Mouse (Mus musculus): Measurements from ENCODE around the gene Baz1a. TPM values are rescaled to one million over a fixed set of nuclear protein-coding genes. Genes with fewer than 3 reads are reported as not detected.

Gene Baz1a
- polyA plus RNA-seq, 1 experiment from 2014 or later = 24.4 TPM

- no peak overlapping the region for H3K4me2 ChIP-seq (ENCODE audit: low read depth)
- no peak overlapping the region for H3K27ac ChIP-seq (ENCODE audit: low read depth, low read length)
- 92% methylated on average over 7 of the region's 7 CpGs for WGBS
- H3K36me3 ChIP-seq (ENCODE audit: control insufficient read depth, insufficient read depth, low read length) = peaks cover 2% of the 10 kb centered on the region; the same call in 1 of the 2 replicates
- H3K4me3 ChIP-seq (ENCODE audit: low read depth, low read length) = no peak overlapping the region
- no peaks in the 10 kb centered on the region for H3K9me3 ChIP-seq (ENCODE audit: control insufficient read depth, low read length)
- DNase-seq (ENCODE audit: low spot score) (no peak), ATAC-seq (ENCODE audit: insufficient read depth, low FRiP score, low TSS enrichment) (no peak)
- H3K9ac ChIP-seq (ENCODE audit: low read length) = no peak overlapping the region
- no peaks in the 10 kb centered on the region for H3K4me1 ChIP-seq (ENCODE audit: control insufficient read depth, insufficient read depth, low read length)
- H3K27me3 ChIP-seq (ENCODE audit: control insufficient read depth, insufficient read depth, low read length) = no peaks in the 10 kb centered on the region
These were observed 39.1 kb upstream of the Baz1a start for GRCm38 (mm10) chr12:55053267-55053666.

- H3K9ac ChIP-seq (ENCODE audit: low read length) = no peak overlapping the region
- DNase-seq (ENCODE audit: low spot score) (no peak), ATAC-seq (ENCODE audit: insufficient read depth, low FRiP score, low TSS enrichment) (no peak)
- no peak overlapping the region for H3K4me2 ChIP-seq (ENCODE audit: low read depth)
- no peak overlapping the region for H3K4me3 ChIP-seq (ENCODE audit: low read depth, low read length)
- H3K36me3 ChIP-seq (ENCODE audit: control insufficient read depth, insufficient read depth, low read length) = peaks cover 2% of the 10 kb centered on the region; the same call in 1 of the 2 replicates
- no peaks in the 10 kb centered on the region for H3K4me1 ChIP-seq (ENCODE audit: control insufficient read depth, insufficient read depth, low read length)
- H3K27me3 ChIP-seq (ENCODE audit: control insufficient read depth, insufficient read depth, low read length) = no peaks in the 10 kb centered on the region
- WGBS = 92% methylated on average over 8 of the region's 8 CpGs
- no peaks in the 10 kb centered on the region for H3K9me3 ChIP-seq (ENCODE audit: control insufficient read depth, low read length)
- H3K27ac ChIP-seq (ENCODE audit: low read depth, low read length) = no peak overlapping the region
These were observed 37.3 kb upstream of the Baz1a start for GRCm38 (mm10) chr12:55051210-55052173.

- H3K27ac ChIP-seq (ENCODE audit: low read depth, low read length) = no peak overlapping the region
- no peaks in the 10 kb centered on the region for H3K4me1 ChIP-seq (ENCODE audit: control insufficient read depth, insufficient read depth, low read length)
- no peaks in the 10 kb centered on the region for H3K27me3 ChIP-seq (ENCODE audit: control insufficient read depth, insufficient read depth, low read length)
- no peak overlapping the region for H3K4me2 ChIP-seq (ENCODE audit: low read depth)
- no peaks in the 10 kb centered on the region for H3K36me3 ChIP-seq (ENCODE audit: control insufficient read depth, insufficient read depth, low read length)
- DNase-seq (ENCODE audit: low spot score) = no peak
- H3K9ac ChIP-seq (ENCODE audit: low read length) = no peak overlapping the region; the same call in 1 of the 2 replicates
- H3K9me3 ChIP-seq (ENCODE audit: control insufficient read depth, low read length) = no peaks in the 10 kb centered on the region
- 97% methylated on average over 8 of the region's 8 CpGs for WGBS
- H3K4me3 ChIP-seq (ENCODE audit: low read depth, low read length) = no peak overlapping the region
- no peak for ATAC-seq (ENCODE audit: insufficient read depth, low FRiP score, low TSS enrichment)
These were observed 35.7 kb upstream of the Baz1a start for GRCm38 (mm10) chr12:55049731-55050353.

- no peak overlapping the region for H3K9ac ChIP-seq (ENCODE audit: low read length)
- no peak for ATAC-seq (ENCODE audit: insufficient read depth, low FRiP score, low TSS enrichment)
- WGBS = 76% methylated on average over 15 of the region's 15 CpGs
These were observed 26.9 kb upstream of the Baz1a start for GRCm38 (mm10) chr12:55041011-55041410.

GRCm38 (mm10) chr12:55027088-55027487 lies 12.9 kb upstream of the Baz1a start:
- Histone ChIP-seq H3K36me3 (ENCODE audit: control insufficient read depth, insufficient read depth, low read length) (no peaks in the 10 kb centered on the region), H3K9ac (ENCODE audit: low read length) (no peak overlapping the region), H3K4me1 (ENCODE audit: control insufficient read depth, insufficient read depth, low read length) (no peaks in the 10 kb centered on the region), H3K27me3 (ENCODE audit: control insufficient read depth, insufficient read depth, low read length) (no peaks in the 10 kb centered on the region), H3K9me3 (ENCODE audit: control insufficient read depth, low read length) (no peaks in the 10 kb centered on the region), H3K4me3 (ENCODE audit: low read depth, low read length) (no peak overlapping the region), H3K4me2 (ENCODE audit: low read depth) (no peak overlapping the region), H3K27ac (ENCODE audit: low read depth, low read length) (no peak overlapping the region)
- DNase-seq (ENCODE audit: low spot score) (no peak), ATAC-seq (ENCODE audit: insufficient read depth, low FRiP score, low TSS enrichment) (no peak)
- 59% methylated on average over 3 of the region's 3 CpGs for WGBS

More at GRCm38 (mm10) chr12:55041011-55041410, 26.9 kb upstream of the Baz1a start:
- DNase-seq (ENCODE audit: low spot score) = no peak
- Histone ChIP-seq H3K9me3 (ENCODE audit: control insufficient read depth, low read length) (no peaks in the 10 kb centered on the region), H3K4me3 (ENCODE audit: low read depth, low read length) (no peak overlapping the region), H3K27ac (ENCODE audit: low read depth, low read length) (no peak overlapping the region), H3K36me3 (ENCODE audit: control insufficient read depth, insufficient read depth, low read length) (no peaks in the 10 kb centered on the region), H3K4me1 (ENCODE audit: control insufficient read depth, insufficient read depth, low read length) (no peaks in the 10 kb centered on the region), H3K4me2 (ENCODE audit: low read depth) (no peak overlapping the region), H3K27me3 (ENCODE audit: control insufficient read depth, insufficient read depth, low read length) (no peaks in the 10 kb centered on the region)

GRCm38 (mm10) chr12:55023284-55023683 lies 9.1 kb upstream of the Baz1a start:
- no peak for DNase-seq (ENCODE audit: low spot score)
- Histone ChIP-seq H3K9ac (ENCODE audit: low read length) (no peak overlapping the region), H3K27me3 (ENCODE audit: control insufficient read depth, insufficient read depth, low read length) (no peaks in the 10 kb centered on the region), H3K4me1 (ENCODE audit: control insufficient read depth, insufficient read depth, low read length) (no peaks in the 10 kb centered on the region), H3K9me3 (ENCODE audit: control insufficient read depth, low read length) (no peaks in the 10 kb centered on the region), H3K36me3 (ENCODE audit: control insufficient read depth, insufficient read depth, low read length) (no peaks in the 10 kb centered on the region), H3K4me3 (ENCODE audit: low read depth, low read length) (no peak overlapping the region), H3K4me2 (ENCODE audit: low read depth) (no peak overlapping the region), H3K27ac (ENCODE audit: low read depth, low read length) (no peak overlapping the region)
- ATAC-seq (ENCODE audit: insufficient read depth, low FRiP score, low TSS enrichment) = no peak
- WGBS = 82% methylated on average over 2 of the region's 2 CpGs

GRCm38 (mm10) chr12:55019421-55019877 lies 5.3 kb upstream of the Baz1a start:
- DNase-seq (ENCODE audit: low spot score) = no peak
- Histone ChIP-seq H3K27ac (ENCODE audit: low read depth, low read length) (no peak overlapping the region), H3K4me2 (ENCODE audit: low read depth) (no peak overlapping the region), H3K9me3 (ENCODE audit: control insufficient read depth, low read length) (no peaks in the 10 kb centered on the region), H3K9ac (ENCODE audit: low read length) (no peak overlapping the region), H3K4me1 (ENCODE audit: control insufficient read depth, insufficient read depth, low read length) (no peaks in the 10 kb centered on the region), H3K27me3 (ENCODE audit: control insufficient read depth, insufficient read depth, low read length) (no peaks in the 10 kb centered on the region), H3K4me3 (ENCODE audit: low read depth, low read length) (no peak overlapping the region), H3K36me3 (ENCODE audit: control insufficient read depth, insufficient read depth, low read length) (no peaks in the 10 kb centered on the region)
- 91% methylated on average over 7 of the region's 7 CpGs for WGBS
- no peak for ATAC-seq (ENCODE audit: insufficient read depth, low FRiP score, low TSS enrichment)

GRCm38 (mm10) chr12:55017119-55017721 lies 3.1 kb upstream of the Baz1a start:
- no peak overlapping the region for H3K27ac ChIP-seq (ENCODE audit: low read depth, low read length)
- no peaks in the 10 kb centered on the region for H3K9me3 ChIP-seq (ENCODE audit: control insufficient read depth, low read length)
- no peak for DNase-seq (ENCODE audit: low spot score)
- H3K27me3 ChIP-seq (ENCODE audit: control insufficient read depth, insufficient read depth, low read length) = no peaks in the 10 kb centered on the region
- H3K4me3 ChIP-seq (ENCODE audit: low read depth, low read length) = no peak overlapping the region
- no peak overlapping the region for H3K4me2 ChIP-seq (ENCODE audit: low read depth)
- no peaks in the 10 kb centered on the region for H3K4me1 ChIP-seq (ENCODE audit: control insufficient read depth, insufficient read depth, low read length)
- 61% methylated on average over 9 of the region's 9 CpGs for WGBS
- H3K36me3 ChIP-seq (ENCODE audit: control insufficient read depth, insufficient read depth, low read length) = no peaks in the 10 kb centered on the region
- no peak for ATAC-seq (ENCODE audit: insufficient read depth, low FRiP score, low TSS enrichment)
- H3K9ac ChIP-seq (ENCODE audit: low read length) = no peak overlapping the region
